ENCODE assay signal across 18 mouse cellular contexts in genomic region chr11:99333426-99333825, GRCm38 (mm10). TPM values are rescaled to one million over a fixed set of nuclear protein-coding genes. Genes with fewer than 3 reads are reported as not detected.
DNase-seq lines count a peak whose midpoint lies in the region; ATAC-seq and TF ChIP-seq lines count a peak whose summit lies in the region.
"Had no signal": no experiment of that assay in that cellular context is flagged by ENCODE, and none has a peak within 500 bp of the region (broad histone marks: within the 10 kb centered on the region; RNA-seq: fewer than 3 reads in every experiment).

No protein-coding gene starts in this region.

- H3K4me2 ChIP-seq in lung, postnatal 0 days (replicated peaks; ENCODE audit: low read depth, low read length) = no peak overlapping the region
- H3K4me2 ChIP-seq: neural tube, embryonic 15.5 days had no signal

- no peaks in the 10 kb centered on the region for H3K36me3 ChIP-seq in lung, postnatal 0 days (ENCODE audit: insufficient read depth, low read length)
- H3K36me3 ChIP-seq: limb, embryonic 10.5 days; neural tube, embryonic 15.5 days had no signal

- DNase-seq in lung, postnatal 14 days = peak; percentile 3
- no peak for DNase-seq in lung, postnatal 0 days (ENCODE audit: low spot score)
- peak; percentile 36 to 66 for DNase-seq in frontal cortex, postnatal 36 days (ENCODE audit: low spot score in 2 of 2)
- peak; percentile 75 to 81 for DNase-seq in layer of hippocampus, postnatal 14 days (ENCODE audit: low spot score in 2 of 2)
- peak; percentile 62 to 76 for DNase-seq in right cerebral cortex, postnatal 10 days (ENCODE audit: low spot score in 2 of 2)
- no peak for DNase-seq in MN1 (ENCODE audit: low spot score)
- DNase-seq in Muller cell, postnatal 12 days (ENCODE audit: inconsistent ontology term) = no peak
- no peak for DNase-seq in yolk sac, embryonic 10.5 days (ENCODE audit: low spot score)
- DNase-seq: adrenal gland, postnatal 25 days; cerebellum, adult 9-11 months; heart, postnatal 36 days; lung, adult 18-20 months had no signal

- H3K4me1 ChIP-seq in lung, postnatal 0 days (ENCODE audit: insufficient read depth, low read depth, low read length) = no peaks in the 10 kb centered on the region
- H3K4me1 ChIP-seq: limb, embryonic 10.5 days; neural tube, embryonic 15.5 days had no signal

- no peak overlapping the region for H3K4me3 ChIP-seq in lung, postnatal 0 days (ENCODE audit: low read depth, low read length)
- H3K4me3 ChIP-seq: limb, embryonic 10.5 days; neural tube, embryonic 15.5 days had no signal

- H3K27ac ChIP-seq in lung, postnatal 0 days (ENCODE audit: low read length) = no peak overlapping the region
- H3K27ac ChIP-seq: limb, embryonic 10.5 days; neural tube, embryonic 15.5 days had no signal

- 55% methylated on average over 13 of the region's 13 CpGs for WGBS in lung, postnatal 0 days

- H3K27me3 ChIP-seq in lung, postnatal 0 days (replicated peaks; ENCODE audit: insufficient read depth, low read length) = no peaks in the 10 kb centered on the region
- H3K27me3 ChIP-seq: neural tube, embryonic 15.5 days had no signal

- H3K9me3 ChIP-seq in lung, postnatal 0 days (ENCODE audit: low read length) = no peaks in the 10 kb centered on the region
- H3K9me3 ChIP-seq: limb, embryonic 10.5 days; neural tube, embryonic 15.5 days had no signal

- TF ChIP-seq CTCF in lung, postnatal 0 days (IDR thresholded peaks at IDR 0.05) = no peak

- TF ChIP-seq EP300 in lung, postnatal 0 days (IDR thresholded peaks at IDR 0.05) = no peak

- no peak overlapping the region for H3K9ac ChIP-seq in lung, postnatal 0 days (replicated peaks; ENCODE audit: low read depth)
- H3K9ac ChIP-seq: neural tube, embryonic 15.5 days had no signal

- ATAC-seq in lung, postnatal 0 days = no peak
- ATAC-seq: intestine, postnatal 0 days had no signal

RNA-seq across cellular contexts. Expression of gene Krt26, which starts 4.3 kb away (rescaled TPM):
- polyA plus RNA-seq in lung, postnatal 0 days (2015; fragmentation: Nextera tagmentation; extraction: Ambion mirVana) = not detected in 2 replicates
- under 1 TPM in 1 of 2 experiments, not detected in 1; 0.14 TPM for total RNA-seq in layer of hippocampus, postnatal 14 days (2021)
- total RNA-seq: adrenal gland, postnatal 25 days; granulocyte monocyte progenitor cell, adult 5-6 weeks; heart, postnatal 36 days had no signal
- polyA plus RNA-seq: forebrain, embryonic 11.5 days; intestine, postnatal 0 days; limb, embryonic 10.5 days had no signal

RNA-seq across cellular contexts. Expression of gene Krt25, which starts 10.7 kb away (rescaled TPM):
- 0.11 and 0.15 TPM in 2 replicates for polyA plus RNA-seq in lung, postnatal 0 days (2015; fragmentation: Nextera tagmentation; extraction: Ambion mirVana)
- not detected for total RNA-seq in layer of hippocampus, postnatal 14 days (2021)
- total RNA-seq: adrenal gland, postnatal 25 days; granulocyte monocyte progenitor cell, adult 5-6 weeks; heart, postnatal 36 days had no signal
- polyA plus RNA-seq: embryonic facial prominence, embryonic 11.5 days; forebrain, embryonic 11.5 days; limb, embryonic 10.5 days had no signal

RNA-seq across cellular contexts. Expression of gene Krt27, which starts 17.5 kb away (rescaled TPM):
- not detected in 2 replicates for polyA plus RNA-seq in lung, postnatal 0 days (2015; fragmentation: Nextera tagmentation; extraction: Ambion mirVana)
- not detected for total RNA-seq in layer of hippocampus, postnatal 14 days (2021)
- total RNA-seq: adrenal gland, postnatal 25 days; granulocyte monocyte progenitor cell, adult 5-6 weeks; heart, postnatal 36 days had no signal
- polyA plus RNA-seq: forebrain, embryonic 11.5 days; intestine, postnatal 0 days; limb, embryonic 10.5 days had no signal

RNA-seq across cellular contexts. Expression of gene Krt28, which starts 41.3 kb away (rescaled TPM):
- 0.17 and 0.19 TPM in 2 replicates for polyA plus RNA-seq in lung, postnatal 0 days (2015; fragmentation: Nextera tagmentation; extraction: Ambion mirVana)
- under 1 TPM; 0.32 to 0.45 TPM for total RNA-seq in layer of hippocampus, postnatal 14 days (2021)
- total RNA-seq: adrenal gland, postnatal 25 days; granulocyte monocyte progenitor cell, adult 5-6 weeks; heart, postnatal 36 days had no signal
- polyA plus RNA-seq: intestine, postnatal 0 days had no signal

RNA-seq across cellular contexts. Expression of gene Krt24, which starts 48.4 kb away (rescaled TPM):
- not detected in 2 replicates for polyA plus RNA-seq in lung, postnatal 0 days (2015; fragmentation: Nextera tagmentation; extraction: Ambion mirVana)
- total RNA-seq in layer of hippocampus, postnatal 14 days (2021) = not detected
- total RNA-seq: adrenal gland, postnatal 25 days; granulocyte monocyte progenitor cell, adult 5-6 weeks; heart, postnatal 36 days had no signal
- polyA plus RNA-seq: forebrain, embryonic 11.5 days; neural tube, embryonic 15.5 days had no signal

Comparison
In these comparisons a context has a peak if more than half of its experiments do, and no peak if none do; other contexts are left out.
1. DNase-seq: peak in lung, postnatal 14 days (single experiment), frontal cortex, postnatal 36 days (2 of 2), layer of hippocampus, postnatal 14 days (2 of 2) and right cerebral cortex, postnatal 10 days (2 of 2); none in lung, postnatal 0 days (single experiment), MN1 (single experiment), Muller cell, postnatal 12 days (single experiment) and yolk sac, embryonic 10.5 days (single experiment).